Mouse (Mus musculus): ENCODE measurements around the gene Syngr2. TPM values are rescaled to one million over a fixed set of nuclear protein-coding genes. Genes with fewer than 3 reads are reported as not detected.
A peak's percentile ranks its signal among the peaks of the same experiment; 100 is the strongest.

The Syngr2 gene
- polyA plus RNA-seq, 1 experiment: 51.9 TPM

GRCm38 (mm10) chr11:117779434-117780198 lies 29.9 kb upstream of the Syngr2 start:
- no peak for TF ChIP-seq EP300 (IDR thresholded peaks at IDR 0.05; ENCODE audit: insufficient read depth, low read depth, low read length)
- no peak for TF ChIP-seq POLR2A (IDR thresholded peaks at IDR 0.05; ENCODE audit: insufficient read depth, low read length)
- no peak for TF ChIP-seq CTCF (IDR thresholded peaks at IDR 0.05; ENCODE audit: low read depth, low read length)
- Histone ChIP-seq H3K9ac (ENCODE audit: low read depth, poor library complexity, severe bottlenecking) (peak overlapping the region; percentile 57), H3K27ac (ENCODE audit: insufficient read depth, low read length) (no peak overlapping the region), H3K9me3 (replicated peaks; ENCODE audit: control insufficient read depth, insufficient read depth, low read length, poor library complexity, severe bottlenecking) (no peaks in the 10 kb centered on the region), H3K4me3 (ENCODE audit: low read depth, low read length) (peak overlapping the region; percentile 80), H3K36me3 (ENCODE audit: control insufficient read depth, insufficient read depth, low read length, poor library complexity, severe bottlenecking) (no peaks in the 10 kb centered on the region), H3K4me1 (ENCODE audit: control insufficient read depth, insufficient read depth, low read length) (peaks cover 4% of the 10 kb centered on the region), H3K27me3 (ENCODE audit: control insufficient read depth, insufficient read depth, low read length, poor library complexity, severe bottlenecking) (no peaks in the 10 kb centered on the region)

GRCm38 (mm10) chr11:117780199-117780515 lies 29.3 kb upstream of the Syngr2 start:
- H3K36me3 ChIP-seq (ENCODE audit: control insufficient read depth, insufficient read depth, low read length, poor library complexity, severe bottlenecking): no peaks in the 10 kb centered on the region
- H3K9ac ChIP-seq (ENCODE audit: low read depth, poor library complexity, severe bottlenecking): peak overlapping the region; percentile 57
- H3K27ac ChIP-seq (ENCODE audit: insufficient read depth, low read length): no peak overlapping the region
- no peaks in the 10 kb centered on the region for H3K9me3 ChIP-seq (replicated peaks; ENCODE audit: control insufficient read depth, insufficient read depth, low read length, poor library complexity, severe bottlenecking)
- peaks cover 4% of the 10 kb centered on the region for H3K4me1 ChIP-seq (ENCODE audit: control insufficient read depth, insufficient read depth, low read length)
- H3K4me3 ChIP-seq (ENCODE audit: low read depth, low read length): peak overlapping the region; percentile 80
- TF ChIP-seq POLR2A (IDR thresholded peaks at IDR 0.05; ENCODE audit: insufficient read depth, low read length) (no peak), CTCF (IDR thresholded peaks at IDR 0.05; ENCODE audit: low read depth, low read length) (no peak), EP300 (IDR thresholded peaks at IDR 0.05; ENCODE audit: insufficient read depth, low read depth, low read length) (no peak)
- no peaks in the 10 kb centered on the region for H3K27me3 ChIP-seq (ENCODE audit: control insufficient read depth, insufficient read depth, low read length, poor library complexity, severe bottlenecking)

- Histone ChIP-seq H3K9me3 (replicated peaks; ENCODE audit: control insufficient read depth, insufficient read depth, low read length, poor library complexity, severe bottlenecking) (no peaks in the 10 kb centered on the region), H3K27me3 (ENCODE audit: control insufficient read depth, insufficient read depth, low read length, poor library complexity, severe bottlenecking) (no peaks in the 10 kb centered on the region), H3K36me3 (ENCODE audit: control insufficient read depth, insufficient read depth, low read length, poor library complexity, severe bottlenecking) (no peaks in the 10 kb centered on the region), H3K9ac (ENCODE audit: low read depth, poor library complexity, severe bottlenecking) (peak overlapping the region; percentile 57), H3K4me3 (ENCODE audit: low read depth, low read length) (peak overlapping the region; percentile 80), H3K27ac (ENCODE audit: insufficient read depth, low read length) (peak overlapping the region; percentile 24; the same call in 1 of the 2 replicates), H3K4me1 (ENCODE audit: control insufficient read depth, insufficient read depth, low read length) (peaks cover 4% of the 10 kb centered on the region)
- TF ChIP-seq CTCF (IDR thresholded peaks at IDR 0.05; ENCODE audit: low read depth, low read length) (no peak), EP300 (IDR thresholded peaks at IDR 0.05; ENCODE audit: insufficient read depth, low read depth, low read length) (peak; percentile 50; the same call in 1 of the 2 replicates)
Observed at GRCm38 (mm10) chr11:117780582-117781111, 28.8 kb upstream of the Syngr2 start.

- no peak for TF ChIP-seq POLR2A (IDR thresholded peaks at IDR 0.05; ENCODE audit: insufficient read depth, low read length)
- TF ChIP-seq CTCF (IDR thresholded peaks at IDR 0.05; ENCODE audit: low read depth, low read length): no peak
- TF ChIP-seq EP300 (IDR thresholded peaks at IDR 0.05; ENCODE audit: insufficient read depth, low read depth, low read length): 0 out of 2 replicates have a peak, but pooled peaks have one; percentile 28
- no peaks in the 10 kb centered on the region for H3K9me3 ChIP-seq (replicated peaks; ENCODE audit: control insufficient read depth, insufficient read depth, low read length, poor library complexity, severe bottlenecking)
- no peaks in the 10 kb centered on the region for H3K36me3 ChIP-seq (ENCODE audit: control insufficient read depth, insufficient read depth, low read length, poor library complexity, severe bottlenecking)
- H3K4me3 ChIP-seq (ENCODE audit: low read depth, low read length): peak overlapping the region; percentile 80
- H3K27me3 ChIP-seq (ENCODE audit: control insufficient read depth, insufficient read depth, low read length, poor library complexity, severe bottlenecking): no peaks in the 10 kb centered on the region
- H3K27ac ChIP-seq (ENCODE audit: insufficient read depth, low read length): peak overlapping the region; percentile 24
- H3K4me1 ChIP-seq (ENCODE audit: control insufficient read depth, insufficient read depth, low read length): peaks cover 4% of the 10 kb centered on the region
- H3K9ac ChIP-seq (ENCODE audit: low read depth, poor library complexity, severe bottlenecking): peak overlapping the region; percentile 11; the same call in 1 of the 2 replicates
Observed at GRCm38 (mm10) chr11:117781199-117781821, 28.2 kb upstream of the Syngr2 start.

DNA sequence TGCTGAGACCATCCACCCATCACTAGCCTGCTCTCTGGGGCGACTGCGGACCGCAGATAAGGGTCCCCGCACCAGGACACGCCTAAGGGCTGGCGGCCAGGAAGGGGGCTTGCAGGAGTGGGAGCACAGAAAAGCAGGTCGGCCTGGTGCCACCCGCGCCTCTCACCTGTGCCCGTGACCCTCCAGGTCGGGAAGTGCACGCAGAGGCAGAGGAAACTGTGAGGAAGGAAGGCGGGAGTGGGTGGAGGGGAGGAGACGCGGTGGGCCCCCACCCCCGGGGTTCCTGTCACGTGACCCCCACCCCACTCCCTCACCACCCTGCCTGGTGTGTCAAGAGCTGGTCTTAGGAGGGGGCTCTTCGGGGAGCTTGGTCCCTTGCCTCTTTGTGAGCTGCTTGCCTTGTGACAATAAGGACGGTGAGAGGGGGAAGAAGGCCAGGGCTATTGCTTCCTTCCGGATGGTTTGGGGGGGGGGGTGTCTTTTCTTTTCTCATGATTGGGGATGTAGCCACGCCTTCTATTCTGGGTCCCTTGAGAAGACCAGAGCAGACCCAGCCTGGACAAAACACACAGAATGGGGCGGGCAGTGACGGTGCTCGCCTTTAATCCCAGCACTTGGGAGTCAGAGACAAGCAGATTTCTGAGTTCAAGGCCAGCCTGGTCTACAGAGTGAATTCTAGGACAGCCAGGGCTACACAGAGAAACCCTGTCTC lies 27.3 kb upstream of the Syngr2 start, which contains the start of the genes Tmc8 and Tmc6:
Tmc8 (plus strand) TSS at position 84 of the 712 bp plus-strand sequence.
Tmc6 (minus strand) TSS at position 206 of the 712 bp plus-strand sequence.
- H3K4me1 ChIP-seq (ENCODE audit: control insufficient read depth, insufficient read depth, low read length): peaks cover 4% of the 10 kb centered on the region
- no peaks in the 10 kb centered on the region for H3K27me3 ChIP-seq (ENCODE audit: control insufficient read depth, insufficient read depth, low read length, poor library complexity, severe bottlenecking)
- H3K27ac ChIP-seq (ENCODE audit: insufficient read depth, low read length): peak within 1 kb of the TSS; percentile 24
- no peaks in the 10 kb centered on the region for H3K36me3 ChIP-seq (ENCODE audit: control insufficient read depth, insufficient read depth, low read length, poor library complexity, severe bottlenecking)
- TF ChIP-seq POLR2A (IDR thresholded peaks at IDR 0.05; ENCODE audit: insufficient read depth, low read length): no peak
- TF ChIP-seq EP300 (IDR thresholded peaks at IDR 0.05; ENCODE audit: insufficient read depth, low read depth, low read length): 0 out of 2 replicates have a peak, but pooled peaks have one; percentile 18
- H3K9ac ChIP-seq (ENCODE audit: low read depth, poor library complexity, severe bottlenecking): peak within 1 kb of the TSS; percentile 51
- H3K4me3 ChIP-seq (ENCODE audit: low read depth, low read length): peak within 1 kb of the TSS; percentile 80
- H3K9me3 ChIP-seq (replicated peaks; ENCODE audit: control insufficient read depth, insufficient read depth, low read length, poor library complexity, severe bottlenecking): no peaks in the 10 kb centered on the region
